Mouse (Mus musculus): ENCODE data around the gene Atg4c. TPM values are rescaled to one million over a fixed set of nuclear protein-coding genes. Genes with fewer than 3 reads are reported as not detected.

Gene Atg4c
- total and polyA plus RNA-seq, 3 experiments: 1.2 to 2.3 TPM; not detected in 1

DNA sequence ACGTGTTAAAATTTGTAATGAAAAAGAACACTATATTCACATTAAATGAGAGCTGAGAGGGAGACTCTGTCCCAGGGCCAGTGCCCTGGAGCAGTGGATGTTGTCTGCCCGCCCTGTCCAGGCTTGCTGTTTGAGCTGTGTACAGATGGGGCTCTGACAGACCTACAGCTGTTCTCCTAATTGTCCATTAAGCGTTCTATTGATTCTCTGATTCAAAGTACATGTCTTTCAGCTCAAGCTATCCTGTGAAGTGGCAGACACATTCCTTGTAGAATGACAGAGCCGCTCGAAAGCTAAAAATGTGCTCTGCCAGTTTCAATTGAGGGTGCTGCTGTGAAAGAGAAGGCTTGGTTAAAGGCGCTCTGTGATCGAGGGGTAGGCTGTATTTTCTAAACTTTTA, 80.2 kb downstream of the Atg4c start:
- Histone ChIP-seq H3K4me1 (ENCODE audit: control insufficient read depth in 1 of 2, insufficient read depth in 2 of 2, low read length in 2 of 2) (no peaks in the 10 kb centered on the region), H3K27ac (ENCODE audit: control insufficient read depth, low read depth, low read length) (no peak overlapping the region), H3K79me2 (ENCODE audit: control insufficient read depth, insufficient read depth, low read length, poor library complexity) (no peaks in the 10 kb centered on the region), H3K36me3 (ENCODE audit: control insufficient read depth in 1 of 2, insufficient read depth in 2 of 2, low read length in 2 of 2) (no peaks in the 10 kb centered on the region), H3K4me3 (ENCODE audit: control insufficient read depth in 1 of 2, insufficient read depth in 1 of 2, low read depth in 2 of 2, low read length in 2 of 2) (no peak overlapping the region), H3K9ac (ENCODE audit: control insufficient read depth, low read depth, low read length, poor library complexity, severe bottlenecking) (no peak overlapping the region), H3K9me3 (replicated peaks; ENCODE audit: insufficient read depth, low read length) (no peaks in the 10 kb centered on the region), H3K27me3 (ENCODE audit: control insufficient read depth in 1 of 2, insufficient read depth in 2 of 2, low read length in 2 of 2) (no peaks in the 10 kb centered on the region)
- no peak for DNase-seq (ENCODE audit: low read depth, low spot score)
- TF ChIP-seq GATA1 (IDR thresholded peaks at IDR 0.05; ENCODE audit: low read depth, low read length): no peak
- TF ChIP-seq MAFK (IDR thresholded peaks at IDR 0.05; ENCODE audit: borderline replicate concordance, low read depth, low read length): no peak
- TF ChIP-seq CTCF (IDR thresholded peaks at IDR 0.05 in 2 of 3, conservative IDR thresholded peaks at IDR 0.05 in 1 of 3; ENCODE audit: control insufficient read depth in 1 of 3, insufficient read depth in 1 of 3, low read depth in 2 of 3, low read length in 3 of 3, poor library complexity in 1 of 3, severe bottlenecking in 1 of 3): no peak
- no peak for TF ChIP-seq MYB (IDR thresholded peaks at IDR 0.05; ENCODE audit: low read depth, low read length)
- TF ChIP-seq KAT2A (conservative IDR thresholded peaks at IDR 0.05; ENCODE audit: low read depth, low read length): no peak
- no peak for TF ChIP-seq GABPA (IDR thresholded peaks at IDR 0.05; ENCODE audit: low read depth, low read length)
- TF ChIP-seq MYC (IDR thresholded peaks at IDR 0.05; ENCODE audit: low read depth, low read length): no peak
- no peak for TF ChIP-seq POLR2A (IDR thresholded peaks at IDR 0.05; ENCODE audit: control insufficient read depth in 1 of 2, insufficient read depth in 1 of 2, low read depth in 1 of 2, low read length in 2 of 2, poor library complexity in 1 of 2)
- no peak for TF ChIP-seq CHD2 (IDR thresholded peaks at IDR 0.05; ENCODE audit: low read length)
- no peak for TF ChIP-seq SIN3A (IDR thresholded peaks at IDR 0.05; ENCODE audit: low read length)
- no peak for TF ChIP-seq HCFC1 (IDR thresholded peaks at IDR 0.05; ENCODE audit: low read depth, low read length)
- no peak for TF ChIP-seq NELFE (IDR thresholded peaks at IDR 0.05; ENCODE audit: low read depth, low read length)
- no peak for TF ChIP-seq ZKSCAN1 (IDR thresholded peaks at IDR 0.05; ENCODE audit: low read depth, low read length)
- TF ChIP-seq BHLHE40 (IDR thresholded peaks at IDR 0.05; ENCODE audit: borderline replicate concordance, low read depth, low read length): no peak
- no peak for TF ChIP-seq EP300 (IDR thresholded peaks at IDR 0.05; ENCODE audit: low read depth in 1 of 2, low read length in 2 of 2)
- TF ChIP-seq POLR2AphosphoS2 (IDR thresholded peaks at IDR 0.05; ENCODE audit: low read length): no peak
- no peak for TF ChIP-seq SMC3 (IDR thresholded peaks at IDR 0.05; ENCODE audit: low read depth, low read length)
- no peak for TF ChIP-seq RCOR1 (IDR thresholded peaks at IDR 0.05; ENCODE audit: low read depth, low read length)

GRCm38 (mm10) chr4:99278876-99279275, 85.1 kb downstream of the Atg4c start:
- Histone ChIP-seq H3K4me1 (ENCODE audit: control insufficient read depth in 1 of 2, insufficient read depth in 2 of 2, low read length in 2 of 2) (no peaks in the 10 kb centered on the region), H3K4me3 (ENCODE audit: control insufficient read depth in 1 of 2, insufficient read depth in 1 of 2, low read depth in 2 of 2, low read length in 2 of 2) (no peak overlapping the region), H3K9me3 (replicated peaks; ENCODE audit: insufficient read depth, low read length) (no peaks in the 10 kb centered on the region), H3K9ac (ENCODE audit: control insufficient read depth, low read depth, low read length, poor library complexity, severe bottlenecking) (no peak overlapping the region), H3K27ac (ENCODE audit: control insufficient read depth, low read depth, low read length) (no peak overlapping the region), H3K79me2 (ENCODE audit: control insufficient read depth, insufficient read depth, low read length, poor library complexity) (no peaks in the 10 kb centered on the region), H3K27me3 (ENCODE audit: control insufficient read depth in 1 of 2, insufficient read depth in 2 of 2, low read length in 2 of 2) (no peaks in the 10 kb centered on the region), H3K36me3 (ENCODE audit: control insufficient read depth in 1 of 2, insufficient read depth in 2 of 2, low read length in 2 of 2) (no peaks in the 10 kb centered on the region)
- no peak for DNase-seq (ENCODE audit: low read depth, low spot score)
- TF ChIP-seq SIN3A (IDR thresholded peaks at IDR 0.05; ENCODE audit: low read length): no peak
- TF ChIP-seq TBP (IDR thresholded peaks at IDR 0.05; ENCODE audit: low read depth, low read length): no peak
- TF ChIP-seq CHD1 (IDR thresholded peaks at IDR 0.05; ENCODE audit: low read depth, low read length): no peak
- no peak for TF ChIP-seq ETS1 (IDR thresholded peaks at IDR 0.05; ENCODE audit: low read depth, low read length)
- no peak for TF ChIP-seq BHLHE40 (IDR thresholded peaks at IDR 0.05; ENCODE audit: borderline replicate concordance, low read depth, low read length)
- no peak for TF ChIP-seq TAL1 (IDR thresholded peaks at IDR 0.05; ENCODE audit: low read length)
- TF ChIP-seq POLR2A (IDR thresholded peaks at IDR 0.05; ENCODE audit: control insufficient read depth in 1 of 2, insufficient read depth in 1 of 2, low read depth in 1 of 2, low read length in 2 of 2, poor library complexity in 1 of 2): no peak
- no peak for TF ChIP-seq MAX (IDR thresholded peaks at IDR 0.05; ENCODE audit: low read length)
- no peak for TF ChIP-seq HCFC1 (IDR thresholded peaks at IDR 0.05; ENCODE audit: low read depth, low read length)
- no peak for TF ChIP-seq ZNF384 (IDR thresholded peaks at IDR 0.05; ENCODE audit: low read depth, low read length)
- TF ChIP-seq POLR2AphosphoS2 (IDR thresholded peaks at IDR 0.05; ENCODE audit: low read length): no peak
- TF ChIP-seq CTCF (IDR thresholded peaks at IDR 0.05 in 2 of 3, conservative IDR thresholded peaks at IDR 0.05 in 1 of 3; ENCODE audit: control insufficient read depth in 1 of 3, insufficient read depth in 1 of 3, low read depth in 2 of 3, low read length in 3 of 3, poor library complexity in 1 of 3, severe bottlenecking in 1 of 3): no peak
- no peak for TF ChIP-seq TCF12 (IDR thresholded peaks at IDR 0.05; ENCODE audit: low read depth, low read length)
- no peak for TF ChIP-seq USF2 (IDR thresholded peaks at IDR 0.05; ENCODE audit: borderline replicate concordance in 1 of 2, insufficient read depth in 1 of 2, low read depth in 1 of 2, low read length in 2 of 2)
- TF ChIP-seq EP300 (IDR thresholded peaks at IDR 0.05; ENCODE audit: low read depth in 1 of 2, low read length in 2 of 2): no peak
- no peak for TF ChIP-seq MAFK (IDR thresholded peaks at IDR 0.05; ENCODE audit: borderline replicate concordance, low read depth, low read length)
- no peak for TF ChIP-seq MAZ (IDR thresholded peaks at IDR 0.05; ENCODE audit: low read depth, low read length)
- TF ChIP-seq MEF2A (IDR thresholded peaks at IDR 0.05; ENCODE audit: extremely low read depth, insufficient replicate concordance, low read depth, low read length, poor library complexity, severe bottlenecking): no peak
- TF ChIP-seq RAD21 (IDR thresholded peaks at IDR 0.05; ENCODE audit: low read depth, low read length): no peak
